In the genomic region with DNA sequence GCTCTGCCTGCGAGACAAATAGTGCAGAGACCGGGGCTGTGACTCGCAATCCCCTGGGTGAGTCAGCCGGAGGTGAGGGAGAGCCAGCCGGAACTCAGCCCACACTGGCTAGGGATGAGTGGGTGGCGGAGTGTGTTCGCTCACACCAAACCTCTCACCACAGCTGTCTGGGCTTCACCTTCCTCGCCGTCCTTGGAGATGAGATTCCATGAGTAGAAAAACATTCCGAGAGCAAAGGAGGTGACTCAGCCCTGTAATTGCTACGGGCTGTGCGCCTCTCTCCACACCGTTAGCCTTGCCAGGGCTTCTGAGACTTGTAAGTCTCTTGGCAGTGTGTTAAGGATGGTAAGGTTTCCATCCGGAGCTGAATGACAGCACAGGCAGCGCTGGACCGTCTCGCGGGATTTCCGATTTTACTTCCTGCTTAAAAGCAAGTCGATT, we compare ENCODE assay signal across 7 mouse cellular contexts.
A peak's percentile ranks its signal among the peaks of the same experiment; 100 is the strongest.
DNase-seq lines count a peak whose midpoint lies in the region; ATAC-seq and TF ChIP-seq lines count a peak whose summit lies in the region.

No protein-coding gene starts in this region.

- 85% methylated on average over 20 of the region's 20 CpGs for WGBS in hindbrain, postnatal 0 days
- 91% methylated on average over 20 of the region's 20 CpGs for WGBS in forebrain, embryonic 12.5 days

- ATAC-seq in hindbrain, postnatal 0 days, result no peak
- no peak for ATAC-seq in forebrain, embryonic 12.5 days (ENCODE audit: low FRiP score)

- H3K9me3 ChIP-seq in hindbrain, postnatal 0 days (ENCODE audit: low read length), result no peaks in the 10 kb centered on the region
- no peaks in the 10 kb centered on the region for H3K9me3 ChIP-seq in forebrain, embryonic 12.5 days

- intact Hi-C loops in heart, postnatal 14 days (cut with DNase I), result no loop called here

- no peak overlapping the region for H3K4me2 ChIP-seq in hindbrain, postnatal 0 days (ENCODE audit: low read depth, low read length)
- no peak overlapping the region for H3K4me2 ChIP-seq in forebrain, embryonic 12.5 days

- no peak overlapping the region for H3K9ac ChIP-seq in hindbrain, postnatal 0 days (replicated peaks; ENCODE audit: low read length)
- no peak overlapping the region for H3K9ac ChIP-seq in forebrain, embryonic 12.5 days

- DNase-seq in right cerebral cortex, adult 18-20 months, result peak; percentile 82
- no peak for DNase-seq in right cerebral cortex, postnatal 4 days
- peak; percentile 56 for DNase-seq in fat pad, adult 2 months (ENCODE audit: extremely low read depth, low read depth, low spot score)
- peak; percentile 9 to 19 for DNase-seq in heart, postnatal 14 days
- peak; percentile 46 for DNase-seq in testis, postnatal 14 days (ENCODE audit: low spot score)
- no peak for DNase-seq in hindbrain, postnatal 0 days (ENCODE audit: low spot score)

- H3K27ac ChIP-seq in hindbrain, postnatal 0 days, result no peak overlapping the region
- H3K27ac ChIP-seq in forebrain, embryonic 12.5 days, result no peak overlapping the region

- H3K36me3 ChIP-seq in hindbrain, postnatal 0 days (ENCODE audit: insufficient read depth, low read length), result no peaks in the 10 kb centered on the region
- no peaks in the 10 kb centered on the region for H3K36me3 ChIP-seq in forebrain, embryonic 12.5 days (replicated peaks)

- no peaks in the 10 kb centered on the region for H3K27me3 ChIP-seq in hindbrain, postnatal 0 days (ENCODE audit: insufficient read depth, low read length)
- no peaks in the 10 kb centered on the region for H3K27me3 ChIP-seq in forebrain, embryonic 12.5 days

- TF ChIP-seq CTCF in hindbrain, postnatal 0 days (IDR thresholded peaks at IDR 0.05; ENCODE audit: low read depth), result no peak

- H3K4me3 ChIP-seq in hindbrain, postnatal 0 days (ENCODE audit: low read length), result no peak overlapping the region
- H3K4me3 ChIP-seq in forebrain, embryonic 12.5 days (replicated peaks), result no peak overlapping the region

- no peaks in the 10 kb centered on the region for H3K4me1 ChIP-seq in hindbrain, postnatal 0 days (ENCODE audit: insufficient read depth, low read length)
- no peaks in the 10 kb centered on the region for H3K4me1 ChIP-seq in forebrain, embryonic 12.5 days

Comparison
In these comparisons a context has a peak if more than half of its experiments do, and no peak if none do; other contexts are left out.
1. DNase-seq: peak in right cerebral cortex, adult 18-20 months (single experiment), fat pad, adult 2 months (single experiment), heart, postnatal 14 days (2 of 2) and testis, postnatal 14 days (single experiment); none in right cerebral cortex, postnatal 4 days (single experiment) and hindbrain, postnatal 0 days (single experiment).